Mouse (Mus musculus) embryo, embryonic 9.5 days (tissue): ENCODE results near the gene Gm12569.

ENCODE experiments used
- DNase-seq: peaks from one replicate; pipeline ENCODE4 v3.0.0-alpha.2; 2017; ENCODE audit errors: extremely low spot score

The Gm12569 gene

DNA sequence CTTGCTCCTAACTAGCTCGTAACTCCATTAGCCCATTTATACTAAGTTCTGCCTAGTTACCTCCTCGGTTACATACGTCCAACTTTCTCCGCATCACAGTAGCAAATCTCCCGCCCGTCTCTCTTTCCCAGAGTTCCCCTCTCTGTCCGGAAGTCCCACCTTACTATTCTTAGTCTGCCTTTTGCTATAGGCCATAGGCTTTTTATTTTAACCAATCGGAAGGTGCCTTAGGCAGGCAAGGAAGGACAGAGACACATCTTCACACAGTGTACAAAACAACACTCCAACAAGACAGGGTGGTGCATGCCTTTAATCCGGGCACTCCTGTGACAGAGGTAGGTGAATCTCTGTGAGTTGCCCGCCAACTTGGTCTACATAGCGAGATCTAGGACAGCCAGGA is at the start of gene Gm12569:
Gm12569 (plus strand) TSS at position 166 of the 400 bp plus-strand sequence.
- DNase-seq, result no peak

DNA sequence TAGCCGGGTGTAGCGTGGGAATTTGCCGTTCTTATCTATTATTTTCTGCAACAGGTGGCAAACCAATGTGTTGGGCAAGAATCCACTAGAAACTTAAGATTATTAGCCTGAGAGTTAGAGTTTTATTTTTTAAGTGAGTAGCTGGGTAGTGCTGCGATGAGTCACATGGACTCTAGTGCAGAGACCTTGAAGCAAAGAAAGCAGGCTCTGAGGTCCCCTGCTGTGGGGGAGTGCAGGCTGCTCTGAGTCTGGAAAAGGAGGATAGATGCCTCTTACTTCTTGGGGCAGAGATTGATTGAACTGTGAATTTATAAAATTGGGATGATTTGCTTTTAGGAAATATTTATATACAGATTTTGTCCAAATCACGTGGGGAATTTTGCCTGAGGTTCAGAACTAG is 17.5 kb upstream of the Gm12569 start:
- no peak for DNase-seq

DNA sequence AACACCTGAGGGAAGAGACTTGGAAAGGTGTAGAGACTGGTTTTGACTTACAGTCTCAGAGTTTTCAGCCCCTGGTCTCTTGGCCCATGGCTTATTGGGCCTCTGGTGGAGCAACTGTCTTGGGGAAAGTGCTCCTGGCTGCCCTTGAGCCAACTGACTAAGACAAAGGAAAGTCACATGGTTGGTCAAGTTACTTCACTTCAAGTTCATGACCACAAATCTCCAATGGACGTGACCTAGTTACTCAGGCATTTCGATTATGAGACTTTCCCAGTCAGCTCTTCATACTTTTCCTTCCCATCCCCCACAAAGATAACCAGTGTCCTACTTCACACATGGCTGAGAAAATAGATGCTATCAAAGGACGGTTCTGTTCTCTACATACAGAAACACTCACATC is 12.5 kb upstream of the Gm12569 start:
- no peak for DNase-seq

DNA sequence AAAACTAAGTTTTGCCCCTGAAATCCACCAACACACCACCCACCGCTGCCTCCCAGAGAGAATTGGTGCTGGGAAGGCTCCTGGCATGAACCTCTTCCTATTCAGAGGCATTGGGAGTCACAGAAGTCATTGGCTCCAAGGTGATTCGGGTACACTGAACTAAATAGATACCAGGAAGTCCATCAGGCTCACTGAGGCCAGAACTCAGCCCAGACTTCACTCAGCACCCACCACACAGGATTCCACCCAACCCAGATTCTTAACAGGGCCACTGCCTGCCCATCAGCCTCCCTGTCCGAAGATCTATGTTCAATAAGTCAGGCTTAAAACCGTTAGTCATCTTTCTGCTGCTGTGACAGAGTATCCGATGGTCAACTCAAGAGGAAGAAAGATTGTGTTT is 8.8 kb upstream of the Gm12569 start:
- no peak for DNase-seq

DNA sequence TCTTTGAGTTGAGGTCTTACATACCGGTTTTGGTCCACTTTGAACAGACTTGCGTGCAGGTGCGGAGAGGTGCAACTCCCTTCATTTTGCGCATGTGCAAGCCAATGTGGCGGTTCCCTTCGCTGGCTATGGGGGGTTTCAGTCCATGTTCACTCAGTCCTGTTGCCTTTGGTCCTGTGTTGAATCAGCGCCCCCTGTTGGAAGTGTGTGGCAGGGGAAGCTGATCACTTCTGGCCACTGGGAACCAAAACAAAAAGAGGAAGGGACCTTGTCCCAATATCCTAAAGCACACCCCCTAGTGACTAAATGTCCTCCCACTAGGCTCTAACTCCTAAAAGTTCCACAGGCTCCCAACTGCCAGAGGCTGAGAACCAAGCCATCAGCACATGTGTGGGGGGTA is 6.3 kb upstream of the Gm12569 start:
- DNase-seq, result no peak

DNA sequence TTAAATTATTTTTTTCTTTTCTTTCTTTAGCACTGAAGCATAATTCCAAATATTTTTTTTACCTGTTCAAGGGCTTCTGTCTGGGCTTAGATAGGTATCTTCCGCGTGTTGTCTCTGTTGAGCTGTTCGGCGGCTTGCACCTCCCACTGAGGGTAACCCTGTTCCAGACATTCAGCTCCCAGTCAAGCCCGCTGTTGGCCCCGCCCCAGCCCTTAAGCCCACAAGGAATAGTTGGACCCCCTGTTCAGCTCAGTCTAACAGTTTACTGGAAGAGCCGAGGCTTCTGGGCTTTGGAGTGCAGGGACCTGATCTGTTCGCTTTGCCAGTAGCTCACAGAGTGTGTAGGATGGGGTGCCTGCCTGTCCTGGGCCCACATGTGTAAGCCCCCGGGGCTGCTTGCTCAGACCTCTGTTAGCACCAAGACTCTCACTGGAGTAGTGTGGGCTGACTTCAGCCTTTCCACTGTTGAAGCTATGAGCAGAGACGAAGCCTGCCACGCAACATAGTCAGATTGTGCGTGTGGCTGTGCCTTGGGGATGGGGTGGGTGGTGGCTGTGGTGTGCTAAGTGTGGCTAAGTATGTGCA is 785 bp upstream of the Gm12569 start:
- no peak for DNase-seq

DNA sequence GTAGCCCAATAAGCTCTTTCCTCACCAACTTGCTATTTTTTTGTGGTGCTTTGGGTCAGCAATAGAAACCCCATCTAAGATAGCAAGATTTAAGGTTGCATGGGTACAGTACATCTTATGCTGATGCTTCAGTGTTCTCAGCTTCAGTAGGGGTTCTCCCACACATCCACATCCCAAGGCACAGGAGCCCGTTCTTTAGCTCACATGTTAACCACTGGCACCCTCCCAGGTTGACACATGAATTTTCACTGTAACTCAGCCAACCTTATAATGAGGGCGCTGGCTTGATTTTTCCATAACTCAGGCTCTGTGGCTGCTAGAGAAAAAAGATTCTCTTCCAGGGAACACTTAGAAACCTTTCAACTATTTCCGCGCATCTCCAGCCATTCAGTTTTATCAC is 6.8 kb downstream of the Gm12569 start:
- DNase-seq, result no peak

DNA sequence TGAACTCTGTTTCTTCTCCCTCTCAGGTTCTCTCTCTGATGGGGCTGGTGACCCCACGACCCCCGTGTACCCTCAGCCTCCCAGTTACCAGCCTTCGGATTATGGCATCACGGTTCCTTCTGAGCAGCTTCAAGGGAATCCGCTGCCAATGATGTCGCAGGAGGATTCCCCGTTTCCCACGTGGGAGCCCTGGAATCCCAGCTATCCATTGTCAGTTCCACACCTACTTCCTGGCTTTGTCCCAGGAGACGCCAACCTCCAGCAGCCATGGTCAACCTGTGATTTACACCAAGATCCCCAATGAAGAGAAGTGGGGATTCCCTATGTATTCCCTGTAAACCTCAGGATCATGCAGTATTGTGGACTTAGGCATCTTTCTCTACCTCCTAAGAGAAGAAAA is 14.4 kb downstream of the Gm12569 start:
- DNase-seq, result no peak

DNA sequence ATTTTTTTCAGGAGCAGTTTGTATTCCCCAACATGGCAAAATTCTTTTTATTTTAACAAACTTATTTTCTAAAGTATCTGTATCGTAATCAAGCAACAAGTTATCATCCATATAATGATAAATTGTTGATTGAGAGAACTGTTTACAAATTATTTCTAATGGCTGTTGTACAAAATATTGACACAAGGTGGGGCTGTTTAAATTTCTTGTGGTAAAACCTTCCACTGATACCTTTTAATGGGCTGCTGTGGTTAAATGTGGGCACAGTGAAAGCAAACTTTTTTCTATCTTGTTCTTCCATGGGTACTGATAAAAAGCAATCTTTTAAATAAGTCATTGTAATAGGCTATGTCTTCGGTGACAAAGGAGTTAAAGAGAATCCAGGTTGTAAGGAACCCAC is 22.6 kb downstream of the Gm12569 start:
- DNase-seq, result no peak

DNA sequence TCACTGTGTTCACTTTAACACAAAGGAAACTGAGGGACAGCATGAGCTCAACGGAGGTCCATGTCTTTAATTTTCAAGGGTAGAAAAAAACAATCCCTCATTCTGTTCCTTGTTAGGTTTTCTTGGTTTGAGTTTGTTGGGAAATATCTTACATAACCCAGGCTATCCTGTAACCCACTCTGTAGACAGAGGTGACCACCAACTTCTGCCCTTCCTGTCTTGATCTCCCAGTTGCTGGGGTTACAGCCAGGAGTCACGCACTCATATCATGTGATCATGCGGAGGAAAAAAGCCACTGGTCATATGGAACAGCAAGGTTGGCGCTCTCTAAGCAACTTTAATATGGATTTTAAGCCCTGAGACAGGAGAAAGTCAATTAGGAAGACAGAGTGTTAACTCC is 36.7 kb downstream of the Gm12569 start:
- DNase-seq, result no peak

DNA sequence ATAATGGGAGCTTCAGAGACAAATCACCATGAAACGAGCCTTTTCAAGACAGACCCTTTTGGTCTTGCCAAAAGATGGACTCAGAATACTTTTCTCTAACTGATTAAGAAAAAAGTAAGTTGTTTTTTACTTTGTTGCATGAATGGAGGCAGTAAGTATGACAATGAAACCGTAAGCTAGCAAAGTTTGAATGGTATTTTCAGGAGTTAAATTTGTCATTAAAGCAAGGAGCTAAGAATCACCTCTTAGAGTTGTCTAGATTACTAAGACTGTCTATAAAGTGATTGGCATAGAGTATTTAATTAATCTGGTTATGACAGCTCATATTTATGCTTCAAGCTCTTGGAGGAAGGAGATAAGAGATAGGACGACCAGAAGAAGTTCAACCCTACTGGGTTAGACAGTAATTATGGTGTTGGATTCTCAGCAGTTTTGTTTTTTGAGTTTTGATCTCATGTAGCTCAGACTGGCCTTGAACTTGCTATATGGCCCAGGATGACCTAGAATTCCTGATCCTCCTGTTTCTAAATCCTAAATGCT is 41.5 kb downstream of the Gm12569 start, which contains the start of gene Clk4:
Clk4 (plus strand) TSS at position 51 of the 540 bp plus-strand sequence.
- DNase-seq, result no peak

DNA sequence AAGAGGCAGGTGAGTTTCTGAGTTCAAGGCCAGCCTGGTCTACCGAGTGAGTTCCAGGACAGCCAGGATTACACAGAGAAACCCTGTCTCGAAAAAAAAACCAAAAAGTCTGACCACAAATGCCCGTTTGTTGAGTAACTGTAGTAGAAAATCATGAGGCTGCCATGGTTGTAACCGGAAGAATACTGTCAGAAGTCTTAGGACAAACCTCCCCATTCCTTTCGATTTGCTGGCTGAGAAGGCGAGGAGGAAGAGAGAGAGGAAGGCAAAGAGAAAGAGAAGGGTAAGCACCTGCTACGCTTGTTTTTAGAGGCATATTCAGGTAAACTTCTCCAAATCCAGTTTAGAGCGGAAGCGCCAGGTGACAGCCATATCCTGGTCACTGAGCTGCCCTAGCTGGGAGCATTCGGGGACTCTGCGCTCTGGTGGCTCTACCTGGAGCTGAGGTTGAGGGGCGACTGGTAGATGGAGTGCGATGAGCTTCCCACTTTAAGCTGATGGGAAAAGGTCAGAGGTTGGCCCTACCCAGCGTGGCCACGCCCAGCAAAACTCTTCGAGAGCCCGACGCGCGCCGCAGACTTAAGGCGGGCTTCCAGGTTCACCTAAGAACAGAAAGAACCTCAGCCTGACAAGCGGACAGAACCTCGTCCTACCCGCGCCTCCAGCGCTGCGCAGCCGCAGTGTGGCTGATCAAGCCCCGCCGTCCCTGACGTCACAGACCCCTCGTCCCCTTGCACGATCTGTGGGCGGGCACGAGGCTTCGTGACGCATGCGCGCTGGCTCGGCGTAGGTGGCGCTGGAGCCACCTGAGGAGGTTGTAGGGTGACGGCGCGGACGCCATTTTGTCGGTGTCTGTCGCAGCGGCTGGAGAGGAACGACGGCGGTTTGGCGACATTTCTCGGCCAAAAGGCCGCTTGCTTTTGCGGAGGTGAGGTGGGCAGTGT is 42.3 kb downstream of the Gm12569 start, which contains the start of gene BC049762:
BC049762 (minus strand) TSS at position 705 of the 944 bp plus-strand sequence.
- DNase-seq, result peak; percentile 98

DNA sequence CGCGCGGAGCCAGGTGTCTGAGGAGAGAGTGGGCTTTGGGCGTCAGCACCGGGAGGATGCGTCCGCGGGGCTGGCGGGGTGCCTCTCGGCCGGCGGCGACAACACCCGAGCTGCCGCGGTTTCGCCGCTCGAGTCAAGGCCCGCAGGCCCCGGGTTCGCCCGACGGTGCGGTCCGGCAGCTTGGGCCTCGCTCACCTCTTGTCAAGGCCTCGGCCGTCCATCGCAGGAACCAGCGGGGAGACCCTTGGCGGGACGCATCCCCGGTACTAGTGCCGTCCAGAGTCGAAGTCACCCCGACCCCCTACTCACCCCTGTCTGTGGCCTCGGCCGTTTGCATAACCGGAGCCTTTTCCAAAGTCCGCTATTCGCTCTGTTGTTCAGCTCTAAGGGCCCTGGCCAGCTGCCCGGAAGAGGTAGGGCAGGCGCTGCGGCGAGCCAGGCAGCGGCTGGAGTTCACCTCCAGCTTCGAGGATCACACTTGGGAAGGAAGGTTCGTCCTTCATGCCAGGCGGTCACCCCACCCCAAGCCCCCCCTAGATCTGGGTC is 43.1 kb downstream of the Gm12569 start:
- no peak for DNase-seq

DNA sequence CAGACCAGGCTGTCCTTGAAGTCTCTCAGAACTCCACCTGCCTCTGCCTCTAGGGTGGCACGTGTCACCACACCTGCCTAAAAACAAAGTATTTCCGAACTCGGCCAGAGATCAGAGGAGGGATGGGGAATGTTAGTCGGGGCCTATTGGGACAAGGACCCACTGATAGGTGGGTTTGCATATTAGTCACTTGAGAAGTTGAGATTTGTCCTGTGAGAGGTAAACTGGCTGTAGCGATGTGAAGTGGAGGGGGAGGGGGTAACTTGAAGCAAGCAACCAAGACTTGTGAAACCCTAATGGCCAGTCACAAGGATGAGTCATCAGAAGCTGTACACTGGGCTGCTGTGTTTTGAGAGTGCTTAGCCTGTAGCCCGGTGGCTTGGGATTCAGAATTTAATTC is 44.1 kb downstream of the Gm12569 start:
- peak; percentile 19 for DNase-seq

DNA sequence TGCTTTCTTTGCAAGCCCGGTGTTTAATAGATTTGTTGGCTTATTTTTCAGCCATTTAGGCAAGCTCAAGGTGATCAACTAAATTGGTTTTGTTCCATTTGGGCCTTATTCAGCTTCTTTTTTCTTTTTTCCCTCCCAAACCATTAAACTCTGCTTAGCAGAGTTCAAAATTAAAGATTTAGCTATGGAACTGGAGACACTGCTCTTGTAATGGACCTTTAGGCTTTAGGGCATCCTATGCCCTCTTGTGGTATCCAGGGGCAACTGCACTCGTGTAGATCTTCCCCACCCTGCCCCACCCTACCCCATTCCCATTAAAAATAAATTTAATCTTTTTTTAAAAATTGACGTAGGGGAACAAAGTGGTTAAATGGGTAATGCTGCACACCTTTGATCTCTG is 45.1 kb downstream of the Gm12569 start:
- DNase-seq, result peak; percentile 25

DNA sequence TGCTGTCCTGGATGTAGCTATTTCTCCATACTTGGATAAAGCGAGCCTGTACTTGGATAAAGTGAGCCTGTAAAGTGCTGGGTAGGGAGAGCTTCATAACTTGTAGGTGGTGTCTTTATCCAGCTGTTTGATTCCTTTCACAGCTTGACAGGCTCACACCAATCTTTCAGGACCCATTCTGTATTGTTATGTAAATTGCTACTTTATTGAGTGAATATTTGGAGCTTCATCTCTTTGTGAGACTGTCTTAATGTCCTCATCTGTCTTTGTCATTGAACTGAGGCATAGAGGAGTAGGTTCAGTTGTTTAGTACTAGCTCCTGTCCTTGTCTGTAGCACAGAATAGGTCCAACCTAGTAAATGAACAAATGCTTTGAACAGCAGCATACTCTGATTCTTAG is 54.1 kb downstream of the Gm12569 start:
- DNase-seq, result no peak
